Comparison of ENCODE assay signal across 16 mouse cellular contexts in the genomic region with DNA sequence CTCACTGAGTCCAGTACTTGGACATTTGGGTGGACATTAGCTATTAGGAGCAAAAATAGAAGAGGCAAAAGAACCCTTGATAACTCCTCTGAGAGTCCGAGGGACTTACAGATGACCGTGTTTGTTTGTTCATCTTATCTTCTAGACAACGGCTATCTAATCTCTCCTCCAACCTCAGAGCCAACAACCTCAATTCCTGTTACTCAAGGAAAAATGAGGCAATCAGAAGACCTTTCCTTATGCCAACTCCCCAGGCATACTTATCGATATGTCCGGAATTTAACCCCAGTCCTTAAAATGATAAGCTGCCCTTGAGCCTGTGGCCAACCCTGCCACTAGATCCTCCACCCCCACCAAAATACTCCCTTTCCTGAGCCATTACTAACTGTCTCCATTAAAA. TPM values are rescaled to one million over a fixed set of nuclear protein-coding genes. Genes with fewer than 3 reads are reported as not detected.
DNase-seq lines count a peak whose midpoint lies in the region; ATAC-seq lines count a peak whose summit lies in the region.
"Had no signal": no experiment of that assay in that cellular context is flagged by ENCODE, and none has a peak within 500 bp of the region (broad histone marks: within the 10 kb centered on the region; RNA-seq: fewer than 3 reads in every experiment).

No protein-coding gene starts in this region.

- H3K9ac ChIP-seq in heart, embryonic 16.5 days (ENCODE audit: low read length): no peak overlapping the region
- H3K9ac ChIP-seq: hindbrain, embryonic 12.5 days; stomach, embryonic 15.5 days had no signal

- H3K36me3 ChIP-seq in heart, embryonic 16.5 days (ENCODE audit: control insufficient read depth, insufficient read depth): no peaks in the 10 kb centered on the region
- no peaks in the 10 kb centered on the region for H3K36me3 ChIP-seq in heart, embryonic 10.5 days
- H3K36me3 ChIP-seq: embryonic facial prominence, embryonic 10.5 days; hindbrain, embryonic 12.5 days; limb, embryonic 10.5 days had no signal

- no peak overlapping the region for H3K4me3 ChIP-seq in heart, embryonic 16.5 days (ENCODE audit: low read length)
- no peak overlapping the region for H3K4me3 ChIP-seq in heart, embryonic 10.5 days
- H3K4me3 ChIP-seq: embryonic facial prominence, embryonic 10.5 days; hindbrain, embryonic 12.5 days; limb, embryonic 10.5 days; stomach, embryonic 15.5 days had no signal

- peak; percentile 13 for DNase-seq in heart, adult 8-10 months (ENCODE audit: low spot score)
- DNase-seq in heart, adult 11 months: no peak
- no peak for DNase-seq in heart, embryonic 10.5 days (ENCODE audit: low spot score)
- peak; percentile 3 for DNase-seq in induced T-regulatory cell, adult 2 months (ENCODE audit: low read depth)
- DNase-seq in naive thymus-derived CD4-positive, alpha-beta T cell, adult 2 months (ENCODE audit: low read depth): peak; percentile 12
- DNase-seq in Muller cell, postnatal 12 days (ENCODE audit: inconsistent ontology term): no peak
- DNase-seq in cerebellum, adult 9-11 months: no peak

- 0 out of 2 replicates have a peak, but pooled peaks have one; percentile 47 for ATAC-seq in heart, embryonic 16.5 days (replicated peaks; ENCODE audit: extremely low read depth, insufficient read depth, low FRiP score)
- ATAC-seq: forebrain, embryonic 16.5 days had no signal

- H3K27ac ChIP-seq in heart, embryonic 16.5 days (ENCODE audit: low read length): no peak overlapping the region
- H3K27ac ChIP-seq in heart, embryonic 10.5 days: no peak overlapping the region
- H3K27ac ChIP-seq: embryonic facial prominence, embryonic 10.5 days; hindbrain, embryonic 12.5 days; limb, embryonic 10.5 days; macrophage; stomach, embryonic 15.5 days had no signal

- no peaks in the 10 kb centered on the region for H3K9me3 ChIP-seq in heart, embryonic 16.5 days (replicated peaks; ENCODE audit: control insufficient read depth, low read length)
- H3K9me3 ChIP-seq in heart, embryonic 10.5 days: no peaks in the 10 kb centered on the region
- H3K9me3 ChIP-seq: embryonic facial prominence, embryonic 10.5 days; hindbrain, embryonic 12.5 days; limb, embryonic 10.5 days; stomach, embryonic 15.5 days had no signal

- H3K4me2 ChIP-seq in heart, embryonic 16.5 days (ENCODE audit: low read depth, low read length): no peak overlapping the region
- H3K4me2 ChIP-seq: hindbrain, embryonic 12.5 days; stomach, embryonic 15.5 days had no signal

- 18% methylated on average over 5 of the region's 5 CpGs for WGBS in heart, embryonic 16.5 days
- 20% methylated on average over 5 of the region's 5 CpGs for WGBS in heart, embryonic 10.5 days

- no peaks in the 10 kb centered on the region for H3K27me3 ChIP-seq in heart, embryonic 16.5 days (ENCODE audit: control insufficient read depth, insufficient read depth, low read length)
- peaks cover 5% of the 10 kb centered on the region; the same call in 1 of the 2 replicates for H3K27me3 ChIP-seq in heart, embryonic 10.5 days (ENCODE audit: insufficient read depth, poor library complexity, severe bottlenecking)
- H3K27me3 ChIP-seq: hindbrain, embryonic 12.5 days; stomach, embryonic 15.5 days had no signal

- peaks cover 5% of the 10 kb centered on the region; the same call in 1 of the 2 replicates for H3K4me1 ChIP-seq in heart, embryonic 16.5 days (ENCODE audit: control insufficient read depth, insufficient read depth, low read length)
- H3K4me1 ChIP-seq in heart, embryonic 10.5 days: peaks cover 20% of the 10 kb centered on the region
- H3K4me1 ChIP-seq: limb, embryonic 10.5 days; stomach, embryonic 15.5 days had no signal

RNA-seq across cellular contexts. Expression of a gene that starts 31.5 kb away (rescaled TPM):
- under 1 TPM in 1 of 4 experiments, not detected in 3; 0.17 TPM for total RNA-seq in heart, adult 8-10 months (2022)
- 1.2 and 2.5 TPM in 2 replicates for polyA plus RNA-seq in heart, embryonic 16.5 days (2015; fragmentation: Nextera tagmentation; extraction: Ambion mirVana)
- polyA plus RNA-seq in heart, embryonic 10.5 days (2016; fragmentation: Nextera tagmentation; extraction: Ambion mirVana): 1.1 and 1.3 TPM in 2 replicates
- total RNA-seq: granulocyte monocyte progenitor cell, adult 5-6 weeks; layer of hippocampus, postnatal 14 days had no signal
- polyA plus RNA-seq: macrophage had no signal

Comparison
In these comparisons a context has a peak if more than half of its experiments do, and no peak if none do; other contexts are left out.
1. DNase-seq: peak in heart, adult 8-10 months (single experiment), induced T-regulatory cell, adult 2 months (single experiment) and naive thymus-derived CD4-positive, alpha-beta T cell, adult 2 months (single experiment); none in heart, adult 11 months (single experiment), heart, embryonic 10.5 days (single experiment), Muller cell, postnatal 12 days (single experiment) and cerebellum, adult 9-11 months (single experiment).